Mouse (Mus musculus): Measurements from ENCODE around the gene Grb10. TPM values are rescaled to one million over a fixed set of nuclear protein-coding genes. Genes with fewer than 3 reads are reported as not detected.
A peak's percentile ranks its signal among the peaks of the same experiment; 100 is the strongest.

The Grb10 gene
- total RNA-seq, 2 experiments from 2014 or later, result 185 to 186 TPM

DNA sequence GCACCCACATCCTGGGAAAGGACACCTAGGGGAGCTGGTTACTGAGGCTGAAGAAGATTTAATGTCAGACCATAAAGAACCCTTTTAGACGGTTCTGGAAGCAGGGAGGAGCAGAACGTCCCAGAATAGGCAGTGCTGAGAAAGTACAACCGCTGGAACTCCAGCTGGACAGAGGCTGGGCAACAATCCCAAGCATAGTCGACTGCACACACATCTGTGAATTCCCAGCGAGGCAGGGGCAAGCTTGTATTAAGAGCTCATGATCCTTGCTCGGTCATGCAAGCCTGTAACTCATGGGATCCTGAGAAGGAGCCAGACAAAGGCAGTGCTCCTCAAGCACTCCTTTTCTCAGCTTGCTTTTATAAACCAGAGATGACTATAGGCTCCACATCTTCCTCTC is 69.7 kb downstream of the Grb10 start:
- no peak for DNase-seq

DNA sequence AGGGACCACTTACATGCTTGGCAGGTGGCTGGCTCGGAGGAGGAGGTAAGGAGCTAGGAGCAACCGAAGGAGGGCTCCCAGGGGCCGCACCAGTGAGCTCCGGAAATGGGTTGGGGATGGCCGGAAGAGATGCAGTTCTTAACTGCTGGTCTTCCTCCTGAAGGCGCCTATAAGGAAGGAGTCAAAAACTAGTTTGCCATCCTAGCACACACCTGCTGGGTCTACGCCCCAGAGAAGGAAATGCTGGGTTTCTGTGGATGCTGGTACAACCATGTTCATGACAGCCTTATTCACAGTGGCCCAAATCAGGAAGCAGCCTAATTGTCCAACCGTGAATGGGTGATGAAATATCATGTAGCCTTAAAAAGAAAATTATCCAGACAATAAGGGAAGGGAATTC is 71.0 kb downstream of the Grb10 start:
- DNase-seq, result no peak

DNA sequence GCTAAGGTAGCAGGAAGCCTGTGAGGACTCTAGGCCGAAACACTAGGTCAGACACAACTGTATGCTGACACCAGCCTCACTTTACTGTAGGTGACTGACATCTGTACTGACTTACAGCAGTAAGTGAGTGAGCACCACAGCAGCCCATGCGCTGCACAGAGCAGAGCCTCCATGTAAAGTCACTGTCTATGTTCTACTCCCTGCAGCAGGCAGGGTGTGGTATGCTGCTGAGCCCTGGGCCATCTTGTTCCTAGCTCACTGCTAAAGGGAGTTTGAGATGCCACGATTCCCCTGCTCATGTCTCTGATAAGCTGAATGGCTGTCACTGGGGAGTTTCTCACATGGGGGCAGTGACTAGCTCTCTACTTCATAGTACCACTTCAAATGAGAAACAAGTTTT is 72.3 kb downstream of the Grb10 start:
- no peak for DNase-seq

DNA sequence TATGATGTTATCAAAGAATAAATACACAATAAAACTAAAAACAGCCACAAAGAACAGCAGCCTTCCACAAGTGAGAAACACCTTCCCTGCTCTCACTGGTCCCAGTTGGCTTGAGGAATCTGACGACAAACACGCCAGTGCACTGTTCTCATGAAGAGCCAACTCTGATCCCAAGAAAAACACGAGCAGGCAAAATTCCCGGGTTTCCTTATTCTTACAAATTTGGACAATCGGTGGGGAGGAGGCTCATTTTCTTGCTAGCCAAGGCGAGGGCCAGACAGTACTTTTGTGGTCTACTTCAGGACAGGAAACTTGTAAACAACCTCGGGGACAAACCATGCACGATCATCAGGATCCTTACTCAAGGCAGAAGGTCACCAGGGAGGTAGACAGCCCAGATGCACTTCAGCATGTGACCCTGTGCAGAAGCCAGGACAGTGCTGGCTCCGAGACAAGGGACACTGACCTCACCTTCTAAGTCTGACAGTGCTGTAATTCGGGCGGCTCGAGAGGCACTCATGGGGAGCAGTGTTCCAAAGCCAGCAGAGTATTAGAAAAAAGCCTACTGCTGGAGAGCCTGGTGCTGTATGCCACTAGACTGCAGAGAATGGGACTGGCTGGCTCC is 72.9 kb downstream of the Grb10 start:
- DNase-seq, result peak; percentile 81

DNA sequence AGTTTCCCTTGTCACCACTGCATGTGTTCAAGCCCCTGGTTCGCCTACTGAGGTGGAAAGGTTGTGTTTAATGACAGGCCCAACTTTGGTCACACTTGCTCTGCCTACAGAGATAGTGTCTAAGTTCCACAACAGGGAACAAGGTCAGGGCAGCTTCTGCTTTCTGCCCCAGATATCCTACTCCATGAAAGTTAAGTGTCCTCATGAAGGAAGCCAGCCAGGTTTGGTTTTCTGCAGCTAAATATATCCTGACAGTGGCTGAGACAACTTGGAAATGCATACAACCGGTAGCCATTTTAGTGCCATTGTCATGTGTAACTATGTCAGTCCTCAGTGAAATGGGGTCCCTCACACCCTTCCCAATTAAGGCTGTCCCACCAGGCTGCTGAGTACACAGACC is 73.8 kb downstream of the Grb10 start:
- no peak for DNase-seq

DNA sequence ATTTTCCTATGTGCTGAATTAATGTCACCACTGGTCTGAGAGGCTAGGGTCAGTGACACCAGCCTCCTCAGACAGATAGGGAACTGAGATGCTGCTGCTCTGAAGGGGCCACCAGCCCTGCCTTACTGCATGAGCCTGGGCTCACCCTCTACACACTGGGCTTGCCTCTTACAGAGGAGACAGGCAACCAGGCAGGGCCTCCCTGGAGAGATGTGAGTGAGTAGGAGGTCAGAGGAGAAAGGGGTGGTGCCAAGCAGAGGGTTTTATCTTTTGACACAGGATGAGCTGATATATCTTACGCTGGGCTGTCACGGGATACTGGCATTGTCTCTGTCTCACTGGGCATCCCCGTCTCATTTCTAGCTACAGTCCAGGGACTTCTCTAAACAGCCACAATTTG is 74.9 kb downstream of the Grb10 start:
- peak; percentile 40 for DNase-seq

DNA sequence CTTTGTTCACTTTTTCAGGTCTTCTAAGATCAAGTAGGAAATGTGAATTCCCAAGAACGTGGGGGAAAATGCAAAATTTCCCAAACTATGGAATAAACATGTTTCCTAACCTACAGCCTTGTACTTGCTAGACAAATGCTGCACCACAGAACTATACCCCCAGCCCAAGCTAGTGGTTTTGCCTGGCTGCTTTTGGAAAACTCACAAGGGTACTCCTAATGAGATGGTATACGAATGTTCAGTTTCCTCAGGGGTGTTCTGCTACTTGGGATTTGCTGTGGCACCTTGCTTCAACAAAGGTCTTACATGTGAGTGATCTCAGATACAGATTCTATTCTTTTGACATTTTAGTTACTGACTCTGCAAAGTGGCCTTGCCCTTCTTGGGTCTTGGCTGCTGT is 75.4 kb downstream of the Grb10 start:
- DNase-seq, result no peak

DNA sequence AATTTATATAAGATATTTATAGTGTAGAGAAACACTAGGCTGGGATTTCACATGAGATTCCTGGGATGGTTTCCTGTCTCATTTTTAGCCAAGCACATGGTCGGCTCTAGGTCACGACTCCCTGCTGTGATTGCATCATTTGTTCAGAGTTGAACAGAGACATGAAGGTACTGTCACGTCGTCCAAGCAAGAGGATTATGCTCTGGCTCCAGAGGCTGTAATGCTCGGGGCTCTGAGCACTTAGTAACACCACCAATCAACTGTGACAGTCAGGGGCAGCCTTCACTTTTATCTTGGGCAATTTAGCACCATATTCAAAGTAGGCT is 75.9 kb downstream of the Grb10 start:
- no peak for DNase-seq

DNA sequence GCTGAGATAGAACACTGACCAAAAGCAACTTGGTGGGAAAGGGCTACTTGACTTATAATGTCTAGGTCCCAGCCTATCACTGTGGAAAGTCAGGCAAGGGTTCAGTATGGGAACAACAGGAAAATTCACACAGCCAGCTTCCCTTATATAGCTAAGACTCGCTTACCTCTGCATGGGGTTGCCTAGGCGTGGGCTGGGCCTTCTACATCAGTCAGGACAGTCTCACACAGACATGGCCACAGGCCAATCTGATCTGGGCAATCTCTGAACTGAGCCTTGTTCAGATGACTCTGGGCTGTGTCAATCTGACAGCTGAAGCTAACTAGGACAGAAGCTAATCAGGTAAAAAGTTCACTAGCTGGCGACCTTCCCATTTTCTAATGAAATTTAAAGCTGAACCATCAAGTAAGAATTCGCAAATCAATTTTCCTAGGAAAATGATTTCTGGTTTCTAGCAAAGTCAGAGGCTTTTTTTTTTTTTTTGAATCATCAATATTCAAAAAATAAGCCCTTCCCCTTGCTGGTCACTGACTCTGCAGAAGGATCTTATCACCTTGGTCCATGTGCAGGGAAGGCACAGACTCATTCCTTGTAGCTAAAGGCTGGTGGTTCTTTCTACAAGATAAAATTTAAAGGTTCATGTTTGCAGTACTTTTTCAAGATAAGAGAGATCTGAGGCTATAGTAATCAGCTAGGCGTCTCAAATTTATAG is 76.4 kb downstream of the Grb10 start:
- peak; percentile 48 for DNase-seq

DNA sequence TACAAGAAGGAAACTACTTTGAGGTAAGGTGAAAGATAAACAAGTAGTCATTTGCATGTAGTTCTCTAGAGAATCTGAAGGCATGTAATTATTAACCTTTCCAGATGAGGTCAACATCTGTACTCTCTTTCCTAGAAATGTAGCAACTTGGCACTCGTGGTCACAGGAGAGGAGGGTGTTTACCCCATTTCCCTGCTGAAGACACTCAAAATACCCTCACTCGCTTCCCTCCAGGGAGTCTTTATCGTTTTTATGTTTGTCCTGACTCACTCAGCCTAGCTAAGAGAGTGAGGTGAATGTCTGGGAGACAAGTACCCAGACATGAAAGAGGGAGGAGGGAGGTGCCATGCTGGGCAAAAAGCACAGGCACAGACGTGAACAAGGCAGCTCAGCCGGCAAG is 77.6 kb downstream of the Grb10 start:
- no peak for DNase-seq

DNA sequence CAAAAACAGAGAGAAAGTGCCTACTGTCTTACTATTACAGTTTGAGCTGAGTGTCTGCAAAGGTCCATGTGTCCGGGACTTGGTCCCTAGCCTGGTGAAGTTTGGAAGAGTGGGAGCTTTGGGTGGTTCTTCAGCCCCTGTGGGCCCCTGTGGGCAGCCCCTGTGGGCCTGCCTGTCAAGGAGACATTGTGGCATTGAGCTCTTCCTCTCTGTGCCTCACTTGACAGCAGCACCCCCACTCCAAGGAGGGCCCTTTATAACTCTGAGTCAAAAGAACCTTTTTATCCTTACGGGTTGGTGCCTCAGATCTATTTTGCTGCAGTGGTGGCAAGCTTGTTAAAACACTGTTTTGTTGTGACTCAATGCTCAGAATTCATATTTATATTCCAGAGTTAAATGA is 78.3 kb downstream of the Grb10 start:
- no peak for DNase-seq

DNA sequence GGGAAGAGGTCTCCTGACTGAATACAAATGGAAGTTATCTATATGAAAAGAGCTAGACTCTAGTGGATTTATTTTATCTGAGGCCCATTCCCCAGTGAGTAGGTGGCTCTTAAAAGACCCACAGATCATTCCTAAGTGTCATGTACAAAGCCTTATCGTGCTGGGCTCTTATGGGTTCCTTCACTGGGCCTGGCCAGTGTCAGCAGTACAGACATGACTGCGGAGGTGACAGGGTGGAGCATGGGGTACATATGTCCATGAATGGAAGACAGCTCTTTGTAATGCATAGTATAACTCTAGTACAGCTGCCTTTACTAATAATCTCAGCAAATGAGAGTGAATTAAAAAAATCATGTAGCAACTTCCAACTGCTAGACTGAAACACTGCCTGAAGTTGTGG is 80.0 kb downstream of the Grb10 start:
- DNase-seq, result no peak

DNA sequence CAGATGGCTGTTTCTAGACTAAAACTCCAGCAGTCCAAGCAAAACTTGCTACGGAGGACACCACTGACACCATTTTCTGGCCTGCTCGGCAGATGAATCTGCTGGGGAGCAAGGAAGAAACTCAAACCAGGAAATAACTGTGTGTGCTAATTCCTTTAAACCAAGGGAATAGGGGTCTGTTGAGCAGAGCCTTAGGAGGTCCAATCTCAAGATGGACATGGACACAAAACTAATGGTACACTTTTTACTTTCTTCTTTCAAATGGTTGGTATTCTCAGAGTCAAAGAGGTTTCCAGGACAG is 80.5 kb downstream of the Grb10 start:
- no peak for DNase-seq

DNA sequence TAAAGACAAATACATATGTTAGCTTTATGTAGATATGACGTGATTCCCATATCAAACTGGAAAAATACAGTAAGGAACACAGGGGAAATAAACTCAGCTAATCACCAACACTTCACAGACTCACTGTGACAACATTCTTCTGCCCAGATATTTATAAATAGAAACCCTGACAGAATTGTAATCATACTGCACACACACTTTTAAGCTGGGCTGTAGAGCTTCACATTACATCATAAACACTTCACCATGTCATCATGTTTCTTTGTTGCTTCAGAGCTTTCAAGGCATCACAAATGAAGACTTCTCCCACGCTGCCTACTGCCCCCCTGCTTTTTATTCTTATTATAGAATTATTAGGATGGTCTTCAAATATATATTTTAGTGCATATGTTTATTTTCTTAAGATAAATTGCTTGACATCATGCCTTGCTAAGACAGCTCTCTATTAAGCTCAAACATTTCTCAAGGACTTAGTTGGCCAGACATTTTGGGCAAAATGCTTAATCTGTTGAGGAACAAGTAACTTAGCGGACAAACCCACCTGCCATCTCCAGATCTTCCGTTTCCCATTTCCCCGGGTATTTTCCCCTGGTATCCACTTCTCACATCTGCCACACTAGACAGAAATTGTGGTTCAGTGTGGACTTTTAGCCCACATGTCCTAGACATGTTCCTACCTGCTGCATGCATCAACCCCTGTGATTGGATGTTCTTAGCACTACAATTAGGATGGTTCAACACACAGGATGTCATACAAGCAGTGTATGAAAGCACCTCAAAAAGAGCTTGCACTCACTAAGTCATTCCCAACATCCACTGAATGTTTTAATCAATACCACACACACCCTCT is 81.0 kb downstream of the Grb10 start:
- no peak for DNase-seq

DNA sequence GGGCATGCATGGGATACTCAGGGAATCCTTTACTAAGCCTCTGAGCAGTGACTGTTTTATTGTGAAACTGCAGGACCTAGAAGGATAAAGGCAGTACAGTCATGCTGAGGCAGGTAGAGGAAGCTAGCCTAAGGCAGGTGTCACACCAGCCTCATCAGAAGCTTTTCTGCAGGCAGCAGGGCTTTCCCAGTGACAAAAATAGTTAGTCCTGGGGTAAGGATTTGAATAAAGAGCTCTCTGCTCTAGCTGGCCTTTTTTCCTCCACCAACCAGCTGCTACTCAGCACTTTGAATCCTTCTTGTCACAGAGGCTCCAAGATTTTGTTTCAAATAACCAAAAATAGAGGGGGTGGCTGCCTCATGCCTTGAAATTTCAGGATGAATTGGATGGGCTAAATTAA is 82.7 kb downstream of the Grb10 start:
- no peak for DNase-seq

DNA sequence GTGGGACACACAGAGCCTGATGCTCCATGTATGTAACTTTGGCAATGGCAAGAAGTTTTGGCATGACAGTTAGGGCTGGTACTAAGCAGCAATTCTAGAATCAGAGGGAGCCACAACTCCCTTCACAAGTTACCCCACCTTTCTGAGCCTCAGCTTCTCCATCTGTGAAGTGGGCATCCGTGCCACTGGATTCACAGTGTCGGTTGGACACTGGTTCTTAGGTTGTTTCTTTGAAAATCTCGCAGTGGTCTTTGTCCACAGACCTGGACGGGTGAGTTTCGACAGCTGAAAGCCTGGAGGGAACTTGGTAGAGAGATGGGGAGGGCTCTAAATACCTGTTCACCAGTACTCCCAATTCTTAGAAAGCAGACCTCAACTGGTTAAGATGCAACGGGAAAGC is 83.9 kb downstream of the Grb10 start:
- DNase-seq, result no peak

DNA sequence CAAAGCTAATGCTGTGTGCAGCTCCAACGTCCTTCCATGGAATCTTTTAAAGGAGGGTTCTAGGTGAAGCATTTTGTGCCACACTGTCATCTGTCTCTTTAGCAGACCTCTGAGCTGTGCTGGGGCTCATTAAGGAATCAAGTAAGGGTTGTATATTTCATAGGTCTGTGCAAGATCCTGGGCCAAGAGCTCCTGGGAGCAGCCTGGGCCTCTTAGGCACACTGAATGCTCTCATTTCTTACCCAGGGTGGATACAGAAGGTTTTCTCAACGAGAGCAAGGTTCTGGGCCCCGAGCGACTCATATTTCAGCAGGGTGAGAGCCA is 84.4 kb downstream of the Grb10 start:
- no peak for DNase-seq

DNA sequence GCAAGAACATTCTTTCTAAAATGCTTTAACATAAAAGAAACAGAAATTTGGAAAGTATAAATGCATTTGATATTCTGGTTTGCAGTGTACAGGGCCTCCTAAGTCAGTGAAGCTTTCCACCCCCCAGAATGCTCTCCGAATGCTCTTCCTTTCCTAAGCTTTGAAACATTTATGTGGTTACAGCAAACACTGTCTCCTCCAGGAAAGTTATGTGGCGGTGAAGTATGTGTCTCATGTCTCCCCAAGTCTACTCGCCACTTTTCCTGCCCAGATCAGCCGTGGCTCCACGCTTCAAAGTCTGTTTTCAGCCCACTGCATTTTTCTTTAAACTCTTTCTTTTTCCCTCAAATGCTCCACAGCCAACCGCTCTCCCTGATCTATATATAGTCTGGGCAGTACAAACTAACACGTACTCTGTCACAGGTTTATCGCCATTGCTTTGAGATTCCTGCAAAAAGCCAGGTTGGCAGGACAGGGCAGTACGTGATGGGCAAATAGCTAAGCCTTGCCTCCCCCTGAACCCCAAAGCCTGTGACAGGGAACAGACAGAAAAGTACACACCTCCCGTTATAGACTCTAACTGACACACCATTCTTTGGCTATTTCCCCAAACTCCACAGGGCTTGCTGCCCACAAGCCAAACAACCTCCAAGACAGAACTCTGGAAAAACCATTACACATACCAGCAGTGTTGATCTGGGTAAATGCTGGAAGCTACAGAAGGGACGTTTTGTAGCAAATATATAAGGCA is 84.9 kb downstream of the Grb10 start:
- no peak for DNase-seq

DNA sequence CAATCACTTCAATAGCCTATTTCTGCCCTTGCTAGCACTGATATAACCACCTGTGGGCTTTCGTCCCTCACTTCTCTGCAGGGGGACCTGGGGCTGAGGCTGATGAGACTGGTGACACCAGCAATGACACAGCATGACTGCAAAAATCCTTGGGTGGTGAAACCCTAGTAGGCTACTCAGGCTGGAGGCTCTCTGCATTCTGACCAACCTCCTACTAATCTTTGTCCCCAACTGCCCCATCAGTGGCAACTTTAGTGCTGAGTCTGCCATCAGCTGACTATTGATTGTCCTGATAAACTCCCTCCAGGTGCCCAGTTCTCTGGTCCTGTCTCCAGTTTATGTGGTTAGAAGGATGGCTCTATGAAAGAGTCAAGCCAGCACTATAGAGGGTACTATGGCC is 85.9 kb downstream of the Grb10 start:
- no peak for DNase-seq

DNA sequence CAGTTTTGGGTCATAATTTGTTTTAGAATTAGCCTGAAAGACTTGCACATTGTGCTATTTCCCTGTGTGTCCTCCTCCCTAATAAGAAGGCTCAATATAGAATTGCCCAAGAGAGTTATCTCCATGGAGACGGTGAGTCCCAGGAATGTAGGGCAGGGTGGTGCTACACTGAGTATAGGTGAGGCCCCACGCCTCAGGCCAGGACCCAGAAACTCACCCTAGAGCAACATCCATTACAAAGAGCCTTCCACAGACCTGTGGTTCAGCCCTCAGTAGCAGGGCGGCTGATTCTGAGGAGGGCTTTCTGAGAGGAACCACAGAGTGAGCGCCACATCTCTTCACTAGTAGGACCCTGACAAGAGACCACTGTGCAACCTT is 89.5 kb downstream of the Grb10 start:
- no peak for DNase-seq

DNA sequence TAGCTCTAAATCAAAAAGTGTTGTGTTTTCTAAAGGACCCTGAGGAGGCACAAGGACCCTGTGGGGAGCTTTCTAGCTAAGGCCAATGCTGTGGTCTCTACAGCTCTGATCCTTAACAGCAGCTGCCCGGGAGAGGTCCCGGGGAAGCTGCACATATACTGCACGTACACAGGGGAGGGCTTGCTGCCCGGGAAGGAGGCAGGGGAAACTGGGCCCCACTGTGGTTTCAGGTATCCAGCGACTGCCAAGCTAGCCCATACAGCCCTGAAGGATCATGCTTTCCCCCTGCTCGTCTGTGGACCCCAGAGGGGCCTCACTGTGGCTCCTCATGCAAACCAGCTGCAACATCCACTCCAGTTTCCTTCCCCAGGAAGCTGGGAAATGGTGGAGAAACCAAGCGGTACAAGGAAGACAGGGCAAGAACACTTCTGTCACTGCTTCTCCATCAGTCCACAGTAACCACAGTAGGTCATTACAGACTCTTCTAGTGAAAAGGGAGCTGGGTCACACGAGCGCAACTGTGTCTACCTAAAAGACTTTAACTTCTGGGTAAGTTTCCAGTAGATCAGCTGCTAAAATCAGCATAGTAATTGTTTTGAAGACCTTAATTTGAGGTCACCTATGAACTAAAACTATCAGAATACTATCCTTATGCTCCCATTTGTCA is 90.0 kb downstream of the Grb10 start:
- DNase-seq, result no peak

DNA sequence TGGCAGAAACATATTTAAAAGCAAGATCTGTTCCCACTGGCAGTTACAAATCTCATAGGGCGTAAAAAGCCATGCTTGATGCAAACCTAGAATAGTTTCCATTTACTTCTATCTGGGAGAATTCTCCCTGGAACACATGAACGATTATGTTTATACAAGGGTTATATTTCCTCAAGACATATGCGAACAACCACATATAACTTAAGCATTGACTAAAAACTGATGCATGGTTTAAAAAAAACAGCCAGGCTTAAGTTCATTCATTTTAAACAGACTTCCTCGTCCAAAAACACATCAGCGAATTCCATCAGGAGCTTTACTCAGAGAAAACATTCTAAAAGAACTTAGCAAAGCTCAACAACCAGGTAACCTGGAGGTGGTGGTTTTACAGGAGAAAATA is 90.6 kb downstream of the Grb10 start:
- DNase-seq, result no peak

DNA sequence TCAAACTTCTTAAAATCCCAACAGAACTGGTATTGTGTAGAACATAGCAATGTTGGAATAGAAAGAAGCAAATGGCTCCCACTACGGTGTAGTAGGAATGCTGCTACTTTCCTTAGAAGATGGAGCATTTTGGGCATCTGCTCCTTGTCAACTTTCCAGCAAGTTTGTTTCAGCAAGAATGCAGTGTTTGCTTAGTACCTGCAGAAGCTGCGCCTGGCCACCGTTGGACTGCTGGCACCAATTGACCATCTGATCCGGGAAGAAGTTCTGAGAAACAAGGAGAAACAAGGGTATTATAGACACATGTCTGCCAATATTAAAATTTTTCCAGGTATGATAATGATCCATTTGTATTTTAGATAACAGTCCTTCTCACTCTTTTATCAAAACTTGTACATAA is 92.7 kb downstream of the Grb10 start:
- DNase-seq, result no peak

All from adrenal gland, postnatal 10 days (tissue).